Mouse (Mus musculus): Measurements from ENCODE around the gene Abhd13. TPM values are rescaled to one million over a fixed set of nuclear protein-coding genes. Genes with fewer than 3 reads are reported as not detected.

The Abhd13 gene
- total and polyA plus RNA-seq, 3 experiments: 8.6 to 20.3 (median 13.0) TPM

DNA sequence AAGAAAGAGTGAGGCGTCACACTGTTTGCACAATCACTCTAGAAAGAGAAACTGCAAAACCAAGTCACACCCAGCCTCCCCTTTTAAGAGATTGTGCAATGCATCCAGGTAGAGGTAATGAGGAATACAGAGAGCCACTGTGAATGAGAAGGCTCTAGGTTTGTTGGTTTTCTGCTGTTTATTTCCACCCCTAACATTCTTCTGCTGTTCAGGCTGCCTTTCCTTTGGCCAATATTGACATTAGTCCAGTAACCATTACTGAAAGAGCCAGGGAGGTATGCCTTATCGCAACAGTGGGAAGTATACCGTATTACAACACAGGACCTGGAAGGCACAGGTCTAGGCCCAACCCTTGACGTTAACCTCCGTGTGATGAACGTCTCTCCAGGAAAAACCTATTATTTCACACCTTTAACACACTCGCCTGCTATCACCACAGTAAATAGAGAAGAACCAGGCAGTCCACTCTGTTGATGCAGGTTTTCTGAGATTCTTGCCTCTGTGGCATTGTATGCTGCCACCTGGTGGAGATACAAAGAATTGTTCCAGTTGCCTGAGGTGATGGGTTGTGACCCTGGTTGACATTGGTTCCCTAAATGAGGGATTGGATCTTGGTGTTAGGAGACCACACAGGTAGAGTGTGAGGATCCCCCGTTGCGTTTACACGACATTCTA lies 42.5 kb upstream of the Abhd13 start (continued):
- TF ChIP-seq USF2 (conservative IDR thresholded peaks at IDR 0.05; ENCODE audit: low read depth, low read length) (no peak), CTCF (conservative IDR thresholded peaks at IDR 0.05 in 1 of 2, IDR thresholded peaks at IDR 0.05 in 1 of 2; ENCODE audit: low read depth in 2 of 2, low read length in 2 of 2) (peak; percentile 74 to 97), E2F4 (IDR thresholded peaks at IDR 0.05; ENCODE audit: insufficient replicate concordance, low read depth, low read length) (no peak), MAX (IDR thresholded peaks at IDR 0.05; ENCODE audit: low read length) (no peak), UBTF (IDR thresholded peaks at IDR 0.05; ENCODE audit: low read depth, low read length) (no peak), MEF2A (IDR thresholded peaks at IDR 0.05; ENCODE audit: borderline replicate concordance, low read depth, low read length) (no peak), PAX5 (IDR thresholded peaks at IDR 0.05; ENCODE audit: low read length) (no peak)

DNA sequence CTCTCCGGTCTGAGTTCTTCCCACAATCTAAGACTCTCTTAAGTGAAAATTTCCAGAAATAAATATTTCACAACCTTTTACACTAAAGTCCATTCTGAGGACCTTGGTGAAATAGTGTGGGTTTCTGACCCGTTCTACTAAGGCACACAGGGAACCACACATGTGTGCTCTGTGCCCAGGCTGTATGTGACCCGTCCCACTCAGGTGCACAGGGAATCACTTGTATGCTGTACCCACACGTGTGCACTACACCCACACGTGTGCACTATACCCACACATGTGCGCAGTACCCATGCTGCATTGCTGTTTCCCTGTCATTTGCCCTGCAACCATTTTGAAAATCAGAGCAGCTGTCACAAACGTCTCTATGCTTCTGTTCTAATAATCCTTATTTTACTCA lies 41.9 kb upstream of the Abhd13 start:
- dilution Hi-C loops (cut with MboI; ENCODE audit: extremely low pct_ligation_motif_present, extremely low pct_unique_long_range_greater_than_20kb, low sequenced_read_pairs) (no loop called here), in situ Hi-C loops (cut with MboI; ENCODE audit: low pct_ligation_motif_present, low pct_unique_long_range_greater_than_20kb, low sequenced_read_pairs) (loop anchor here (25.0 kb wide), 1 partner anchor 698 kb away; no protein-coding TSS in a partner anchor)
- H3K27me3 ChIP-seq (replicated peaks): peaks cover 4% of the 10 kb centered on the region
- no peaks in the 10 kb centered on the region for H3K9me3 ChIP-seq (replicated peaks; ENCODE audit: low read length)
- H3K9ac ChIP-seq (ENCODE audit: insufficient read depth, low read depth): no peak overlapping the region
- H3K79me2 ChIP-seq (replicated peaks; ENCODE audit: control insufficient read depth, extremely low read depth, insufficient read depth, poor library complexity, severe bottlenecking): no peaks in the 10 kb centered on the region
- no peak overlapping the region for H3K4me3 ChIP-seq (replicated peaks in 1 of 3; ENCODE audit: low read depth in 2 of 3, low read length in 2 of 3, poor library complexity in 1 of 3)
- H3K36me3 ChIP-seq (replicated peaks in 1 of 2; ENCODE audit: control insufficient read depth in 1 of 2, insufficient read depth in 1 of 2, low read length in 1 of 2): no peaks in the 10 kb centered on the region
- H3K4me1 ChIP-seq (ENCODE audit: control insufficient read depth in 1 of 2, insufficient read depth in 2 of 2): no peaks in the 10 kb centered on the region
- TF ChIP-seq RAD21 (IDR thresholded peaks at IDR 0.05; ENCODE audit: low read depth, low read length) (no peak), NELFE (IDR thresholded peaks at IDR 0.05; ENCODE audit: low read depth, low read length) (no peak), MAZ (IDR thresholded peaks at IDR 0.05; ENCODE audit: low read depth, low read length) (no peak), MEF2A (IDR thresholded peaks at IDR 0.05; ENCODE audit: borderline replicate concordance, low read depth, low read length) (no peak), SMC3 (IDR thresholded peaks at IDR 0.05; ENCODE audit: low read depth, low read length) (no peak), CHD1 (IDR thresholded peaks at IDR 0.05; ENCODE audit: low read depth, low read length) (no peak), ZC3H11A (IDR thresholded peaks at IDR 0.05; ENCODE audit: low read depth, low read length) (no peak), BHLHE40 (IDR thresholded peaks at IDR 0.05; ENCODE audit: low read depth, low read length) (no peak), JUND (conservative IDR thresholded peaks at IDR 0.05; ENCODE audit: low read depth, low read length) (no peak), POLR2A (IDR thresholded peaks at IDR 0.05; ENCODE audit: low read depth, low read length) (no peak), CTCF (conservative IDR thresholded peaks at IDR 0.05 in 1 of 2, IDR thresholded peaks at IDR 0.05 in 1 of 2; ENCODE audit: low read depth in 2 of 2, low read length in 2 of 2) (no peak), MAFK (IDR thresholded peaks at IDR 0.05; ENCODE audit: insufficient replicate concordance, low read length) (no peak), SIN3A (IDR thresholded peaks at IDR 0.05; ENCODE audit: low read length) (no peak), EP300 (IDR thresholded peaks at IDR 0.05; ENCODE audit: low read length) (no peak), TCF12 (IDR thresholded peaks at IDR 0.05; ENCODE audit: low read depth, low read length) (no peak)
- no peak overlapping the region for H3K4me2 ChIP-seq (ENCODE audit: insufficient read depth, low read depth, poor library complexity, severe bottlenecking)
- DNase-seq (ENCODE audit: extremely low read depth): no peak
- no peak overlapping the region for H3K27ac ChIP-seq (ENCODE audit: insufficient read depth, low read depth)

Data from CH12.LX (cell line).